Mouse (Mus musculus): ENCODE data around the gene Mfsd14a. TPM values are rescaled to one million over a fixed set of nuclear protein-coding genes. Genes with fewer than 3 reads are reported as not detected.

Mfsd14a gene
- polyA plus RNA-seq (2015; fragmentation: Nextera tagmentation; extraction: Ambion mirVana), result 39.4 and 40.0 TPM in 2 replicates

- TF ChIP-seq CTCF (IDR thresholded peaks at IDR 0.05; ENCODE audit: low read depth), result peak; percentile 17; the same call in 1 of the 2 replicates
- no peaks in the 10 kb centered on the region for H3K9me3 ChIP-seq (ENCODE audit: control insufficient read depth)
- peak within 1 kb of the TSS; percentile 93 for H3K27ac ChIP-seq (ENCODE audit: low read depth, low read length)
- peaks cover 6% of the 10 kb centered on the region; the same call in 1 of the 2 replicates for H3K4me1 ChIP-seq (replicated peaks; ENCODE audit: control insufficient read depth, insufficient read depth, low read length)
- peak within 1 kb of the TSS; percentile 96 for H3K4me3 ChIP-seq (ENCODE audit: low read depth, low read length)
- peak within 1 kb of the TSS; percentile 94 for H3K9ac ChIP-seq (ENCODE audit: low read depth, low read length)
- peak; percentile 97 for ATAC-seq
- peak within 1 kb of the TSS; percentile 70 for H3K4me2 ChIP-seq (replicated peaks; ENCODE audit: low read depth)
- no peaks in the 10 kb centered on the region for H3K27me3 ChIP-seq (replicated peaks; ENCODE audit: control insufficient read depth, insufficient read depth, low read length)
- WGBS, result under 1% methylated on average over 33 of the region's 39 CpGs
- H3K36me3 ChIP-seq (ENCODE audit: control insufficient read depth, insufficient read depth), result 0 out of 2 replicates have a peak, but pooled peaks cover under 1% of the 10 kb centered on the region
These were observed at the start of gene Mfsd14a for GRCm38 (mm10) chr3:116662463-116662863. Gene Mfsd14a (minus strand): TSS chr3:116662677.

- ATAC-seq, result peak; percentile 94
- under 1% methylated on average over 80 of the region's 85 CpGs for WGBS
- Histone ChIP-seq H3K4me2 (replicated peaks; ENCODE audit: low read depth) (peak overlapping the region; percentile 83), H3K27me3 (replicated peaks; ENCODE audit: control insufficient read depth, insufficient read depth, low read length) (no peaks in the 10 kb centered on the region), H3K4me3 (ENCODE audit: low read depth, low read length) (peak overlapping the region; percentile 98), H3K9ac (ENCODE audit: low read depth, low read length) (peak overlapping the region; percentile 99), H3K9me3 (ENCODE audit: control insufficient read depth) (no peaks in the 10 kb centered on the region), H3K36me3 (ENCODE audit: control insufficient read depth, insufficient read depth) (no peaks in the 10 kb centered on the region), H3K27ac (ENCODE audit: low read depth, low read length) (peak overlapping the region; percentile 95), H3K4me1 (replicated peaks; ENCODE audit: control insufficient read depth, insufficient read depth, low read length) (peaks cover 8% of the 10 kb centered on the region; the same call in 1 of the 2 replicates)
- no peak for TF ChIP-seq CTCF (IDR thresholded peaks at IDR 0.05; ENCODE audit: low read depth)
These were observed 49.4 kb upstream of the Mfsd14a start for GRCm38 (mm10) chr3:116711624-116712435.

DNA sequence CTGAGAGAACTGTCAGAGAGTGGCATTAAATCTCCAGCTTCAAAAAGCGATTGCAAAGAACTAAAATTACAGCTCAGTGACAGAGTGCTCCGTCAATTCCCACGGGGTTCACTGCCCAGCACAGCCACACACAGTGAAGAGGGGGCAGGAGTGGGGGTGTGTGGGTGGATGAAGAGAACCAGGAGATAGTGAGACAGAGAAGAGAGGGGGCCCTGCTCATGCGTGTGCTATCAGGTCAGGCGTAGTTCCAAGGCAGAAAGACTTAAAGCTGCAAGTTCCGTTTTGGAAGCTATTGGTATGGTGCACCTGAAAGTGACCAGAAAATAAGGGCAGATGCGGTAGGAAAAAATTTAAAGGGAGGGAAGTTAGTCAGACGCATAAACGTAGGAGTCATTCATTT lies 48.5 kb upstream of the Mfsd14a start:
- no peak for TF ChIP-seq CTCF (IDR thresholded peaks at IDR 0.05; ENCODE audit: low read depth)
- 37% methylated on average over 9 of the region's 9 CpGs for WGBS

GRCm38 (mm10) chr3:116705637-116706204 lies 43.2 kb upstream of the Mfsd14a start:
- H3K4me3 ChIP-seq (ENCODE audit: low read depth, low read length), result no peak overlapping the region
- no peaks in the 10 kb centered on the region for H3K36me3 ChIP-seq (ENCODE audit: control insufficient read depth, insufficient read depth)
- TF ChIP-seq CTCF (IDR thresholded peaks at IDR 0.05; ENCODE audit: low read depth), result no peak
- peaks cover under 1% of the 10 kb centered on the region; the same call in 1 of the 2 replicates for H3K4me1 ChIP-seq (replicated peaks; ENCODE audit: control insufficient read depth, insufficient read depth, low read length)
- H3K9ac ChIP-seq (ENCODE audit: low read depth, low read length), result no peak overlapping the region
- WGBS, result 90% methylated on average over 1 of the region's 1 CpGs
- H3K9me3 ChIP-seq (ENCODE audit: control insufficient read depth), result no peaks in the 10 kb centered on the region
- no peak overlapping the region for H3K4me2 ChIP-seq (replicated peaks; ENCODE audit: low read depth)
- no peak for ATAC-seq
- no peaks in the 10 kb centered on the region for H3K27me3 ChIP-seq (replicated peaks; ENCODE audit: control insufficient read depth, insufficient read depth, low read length)
- H3K27ac ChIP-seq (ENCODE audit: low read depth, low read length), result no peak overlapping the region

More for the DNA sequence above, 48.5 kb upstream of the Mfsd14a start:
- Histone ChIP-seq H3K9me3 (ENCODE audit: control insufficient read depth) (no peaks in the 10 kb centered on the region), H3K4me1 (replicated peaks; ENCODE audit: control insufficient read depth, insufficient read depth, low read length) (peaks cover 8% of the 10 kb centered on the region; the same call in 1 of the 2 replicates), H3K4me2 (replicated peaks; ENCODE audit: low read depth) (peak overlapping the region; percentile 83), H3K4me3 (ENCODE audit: low read depth, low read length) (peak overlapping the region; percentile 98), H3K9ac (ENCODE audit: low read depth, low read length) (peak overlapping the region; percentile 99; the same call in 1 of the 2 replicates), H3K36me3 (ENCODE audit: control insufficient read depth, insufficient read depth) (no peaks in the 10 kb centered on the region), H3K27ac (ENCODE audit: low read depth, low read length) (no peak overlapping the region), H3K27me3 (replicated peaks; ENCODE audit: control insufficient read depth, insufficient read depth, low read length) (no peaks in the 10 kb centered on the region)
- no peak for ATAC-seq

GRCm38 (mm10) chr3:116703835-116704234 lies 41.4 kb upstream of the Mfsd14a start:
- Histone ChIP-seq H3K4me2 (replicated peaks; ENCODE audit: low read depth) (no peak overlapping the region), H3K27ac (ENCODE audit: low read depth, low read length) (0 out of 2 replicates have a peak overlapping the region, but pooled peaks have one; percentile 23), H3K4me3 (ENCODE audit: low read depth, low read length) (no peak overlapping the region), H3K9me3 (ENCODE audit: control insufficient read depth) (no peaks in the 10 kb centered on the region), H3K9ac (ENCODE audit: low read depth, low read length) (no peak overlapping the region), H3K27me3 (replicated peaks; ENCODE audit: control insufficient read depth, insufficient read depth, low read length) (no peaks in the 10 kb centered on the region), H3K36me3 (ENCODE audit: control insufficient read depth, insufficient read depth) (no peaks in the 10 kb centered on the region), H3K4me1 (replicated peaks; ENCODE audit: control insufficient read depth, insufficient read depth, low read length) (no peaks in the 10 kb centered on the region)
- peak; percentile 76 for ATAC-seq
- TF ChIP-seq CTCF (IDR thresholded peaks at IDR 0.05; ENCODE audit: low read depth), result peak; percentile 51
- 68% methylated on average over 5 of the region's 5 CpGs for WGBS

GRCm38 (mm10) chr3:116702647-116703272 lies 40.3 kb upstream of the Mfsd14a start:
- no peaks in the 10 kb centered on the region for H3K36me3 ChIP-seq (ENCODE audit: control insufficient read depth, insufficient read depth)
- no peaks in the 10 kb centered on the region for H3K4me1 ChIP-seq (replicated peaks; ENCODE audit: control insufficient read depth, insufficient read depth, low read length)
- H3K9ac ChIP-seq (ENCODE audit: low read depth, low read length), result no peak overlapping the region
- no peak overlapping the region for H3K4me2 ChIP-seq (replicated peaks; ENCODE audit: low read depth)
- ATAC-seq, result no peak
- no peaks in the 10 kb centered on the region for H3K9me3 ChIP-seq (ENCODE audit: control insufficient read depth)
- no peak for TF ChIP-seq CTCF (IDR thresholded peaks at IDR 0.05; ENCODE audit: low read depth)
- H3K27ac ChIP-seq (ENCODE audit: low read depth, low read length), result no peak overlapping the region
- H3K4me3 ChIP-seq (ENCODE audit: low read depth, low read length), result no peak overlapping the region
- H3K27me3 ChIP-seq (replicated peaks; ENCODE audit: control insufficient read depth, insufficient read depth, low read length), result no peaks in the 10 kb centered on the region
- WGBS, result 86% methylated on average over 1 of the region's 1 CpGs
